Mouse (Mus musculus) ES-Bruce4 (cell line): ENCODE measurements around the gene Tmem198b. TPM values are rescaled to one million over a fixed set of nuclear protein-coding genes. Genes with fewer than 3 reads are reported as not detected.

Experiments
- H3K27ac ChIP-seq: 2 replicates; pipeline ENCODE4 v1.5.1; 2012; ENCODE audit warnings: low read length, inconsistent platforms; ENCODE audit not compliant: insufficient read depth
- H3K27me3 ChIP-seq: 2 replicates; pipeline ENCODE4 v1.6.1; 2012; ENCODE audit warnings: mild to moderate bottlenecking, low read length, inconsistent platforms; ENCODE audit not compliant: control insufficient read depth, poor library complexity, insufficient read depth, severe bottlenecking
- H3K36me3 ChIP-seq: 2 replicates; pipeline ENCODE4 v1.6.1; 2012; ENCODE audit warnings: inconsistent platforms, mild to moderate bottlenecking, low read length, moderate library complexity; ENCODE audit not compliant: control insufficient read depth, poor library complexity, insufficient read depth, severe bottlenecking
- H3K4me1 ChIP-seq: one replicate; pipeline ENCODE4 v1.8.1; 2011; ENCODE audit warnings: low read length; ENCODE audit not compliant: control insufficient read depth, insufficient read depth
- H3K4me3 ChIP-seq: 2 replicates; pipeline ENCODE4 v1.5.1; 2011; ENCODE audit warnings: low read depth, mild to moderate bottlenecking, low read length
- H3K9ac ChIP-seq: 2 replicates; pipeline ENCODE4 v1.6.1; 2012; ENCODE audit warnings: low read depth, mild to moderate bottlenecking, inconsistent platforms; ENCODE audit not compliant: poor library complexity, severe bottlenecking
- H3K9me3 ChIP-seq: replicated peaks from 2 replicates; pipeline ENCODE4 v1.6.1; 2012; ENCODE audit warnings: mild to moderate bottlenecking, low read length, inconsistent platforms; ENCODE audit not compliant: control insufficient read depth, poor library complexity, insufficient read depth, severe bottlenecking
- CTCF ChIP-seq: IDR thresholded peaks from one replicate; pipeline ENCODE4 v1.8.1; 2011; ENCODE audit warnings: low read depth, low read length
- EP300 ChIP-seq: IDR thresholded peaks from 2 replicates; pipeline ENCODE4 v1.6.1; 2011; ENCODE audit warnings: low read depth, low read length; ENCODE audit not compliant: insufficient read depth
- POLR2A ChIP-seq: IDR thresholded peaks from one replicate; pipeline ENCODE4 v1.8.1; 2011; ENCODE audit warnings: low read length; ENCODE audit not compliant: insufficient read depth
- polyA plus RNA-seq: library from polyadenylated mRNA; stranded (reverse); fragments of >200 nt; gene quantifications from 2 replicates; pipeline ENCODE4 v1.2.4, GENCODE M21; 2011; ENCODE audit warnings: low read depth; ENCODE audit not compliant: missing spikeins, insufficient read depth, insufficient read length

Tmem198b gene
- polyA plus RNA-seq, 1 experiment, result 12.3 TPM

DNA sequence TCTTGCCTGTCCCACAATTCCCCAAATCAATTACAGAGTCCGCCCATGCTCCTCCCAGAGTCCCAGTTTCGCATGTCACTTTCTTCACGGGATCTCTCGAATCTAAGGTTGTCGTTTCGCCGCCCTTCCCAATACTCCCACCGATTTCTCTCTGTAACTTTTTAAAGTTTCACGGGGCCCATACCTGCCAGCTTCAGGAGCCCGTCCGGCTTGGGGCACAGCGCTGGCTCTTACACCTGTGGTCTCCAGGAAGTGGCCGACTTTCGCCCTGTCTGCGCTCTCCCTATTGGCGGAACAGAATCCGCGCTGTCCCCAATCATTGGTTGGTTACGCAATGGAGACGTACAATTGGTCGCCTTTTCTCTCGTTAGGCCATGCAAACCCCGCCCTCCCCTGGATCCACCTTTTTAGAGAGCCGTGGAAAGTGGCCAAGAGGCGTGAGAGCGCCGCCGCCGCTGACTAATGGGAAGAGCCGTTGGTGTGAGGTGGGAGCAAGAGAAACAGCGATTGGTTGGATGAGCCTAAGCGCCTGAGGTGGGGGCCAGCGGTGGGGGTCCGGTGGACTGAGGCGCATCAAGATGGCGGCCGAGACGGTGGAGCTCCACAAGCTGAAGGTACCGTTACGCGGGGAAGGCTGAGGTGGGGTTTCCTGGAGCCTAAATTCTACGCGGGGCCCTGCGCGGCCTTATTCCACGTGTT is 17.3 kb upstream of the Tmem198b start, which contains the start of gene Ormdl2:
TSS of gene Ormdl2 (minus strand) at position 288 of the 699 bp plus-strand sequence.
- Histone ChIP-seq H3K9ac (peak within 1 kb of the TSS; percentile 98), H3K27me3 (no peaks in the 10 kb centered on the region), H3K4me3 (peak within 1 kb of the TSS; percentile 100), H3K4me1 (no peaks in the 10 kb centered on the region), H3K27ac (peak within 1 kb of the TSS; percentile 28; the same call in 1 of the 2 replicates), H3K36me3 (peaks cover 37% of the 10 kb centered on the region), H3K9me3 (no peaks in the 10 kb centered on the region)
- TF ChIP-seq CTCF, result no peak
- TF ChIP-seq POLR2A, result peak; percentile 63
- TF ChIP-seq EP300, result no peak

- H3K27ac ChIP-seq, result no peak overlapping the region
- peaks cover 41% of the 10 kb centered on the region for H3K36me3 ChIP-seq
- TF ChIP-seq EP300, result no peak
- TF ChIP-seq POLR2A, result no peak
- TF ChIP-seq CTCF, result no peak
- 0 out of 2 replicates have a peak overlapping the region, but pooled peaks have one; percentile 65 for H3K9ac ChIP-seq
- H3K9me3 ChIP-seq, result no peaks in the 10 kb centered on the region
- H3K27me3 ChIP-seq, result no peaks in the 10 kb centered on the region
- H3K4me1 ChIP-seq, result no peaks in the 10 kb centered on the region
- H3K4me3 ChIP-seq, result no peak overlapping the region
Observed at GRCm38 (mm10) chr10:128820217-128820616, 16.0 kb upstream of the Tmem198b start.

DNA sequence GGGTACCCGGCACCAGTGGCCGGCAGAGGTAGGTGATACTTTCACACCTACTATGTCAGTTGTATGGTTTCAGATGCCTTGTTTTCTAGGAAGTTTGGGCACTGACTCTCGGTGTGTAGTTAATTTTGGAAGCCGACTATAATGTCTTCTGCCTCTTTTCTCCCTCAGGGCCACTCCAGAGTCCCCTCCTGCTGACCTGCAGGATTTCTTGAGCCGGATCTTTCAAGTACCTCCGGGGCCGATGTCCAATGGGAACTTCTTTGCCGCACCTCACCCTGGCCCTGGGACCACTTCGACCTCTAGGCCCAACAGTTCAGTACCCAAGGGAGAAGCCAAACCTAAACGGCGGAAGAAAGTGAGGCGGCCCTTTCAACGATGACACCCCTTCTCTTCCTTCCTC is 12.9 kb upstream of the Tmem198b start, which contains the start of gene Sarnp:
TSS of gene Sarnp (plus strand) at position 301 of the 400 bp plus-strand sequence.
- no peak for TF ChIP-seq POLR2A
- TF ChIP-seq CTCF, result no peak
- no peak for TF ChIP-seq EP300
- Histone ChIP-seq H3K9me3 (no peaks in the 10 kb centered on the region), H3K27me3 (no peaks in the 10 kb centered on the region), H3K4me1 (no peaks in the 10 kb centered on the region), H3K9ac (no peak within 1 kb of the TSS), H3K4me3 (no peak within 1 kb of the TSS), H3K27ac (no peak within 1 kb of the TSS), H3K36me3 (peaks cover 49% of the 10 kb centered on the region)

DNA sequence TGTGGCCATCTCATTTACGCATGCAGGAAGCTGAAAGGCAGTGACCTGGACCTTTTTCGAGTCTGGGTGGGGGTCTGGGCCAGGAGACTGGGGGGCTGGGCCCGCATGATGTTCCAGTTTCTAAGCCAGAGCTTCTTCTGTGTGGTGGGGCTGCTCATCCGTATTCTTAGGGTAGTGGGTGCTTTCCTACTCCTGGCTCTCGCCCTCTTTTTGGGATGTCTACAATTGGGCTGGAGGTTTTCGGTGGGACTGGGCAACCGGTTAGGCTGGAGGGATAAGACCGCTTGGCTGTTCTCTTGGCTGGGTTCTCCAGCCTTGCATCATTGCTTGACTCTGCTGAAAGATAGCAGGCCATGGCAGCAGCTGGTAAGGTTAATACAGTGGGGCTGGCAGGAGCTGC is 2.8 kb upstream of the Tmem198b start:
- Histone ChIP-seq H3K27ac (no peak overlapping the region), H3K27me3 (no peaks in the 10 kb centered on the region), H3K9ac (no peak overlapping the region), H3K9me3 (no peaks in the 10 kb centered on the region), H3K36me3 (no peaks in the 10 kb centered on the region), H3K4me1 (no peaks in the 10 kb centered on the region), H3K4me3 (no peak overlapping the region)
- TF ChIP-seq CTCF (no peak), POLR2A (no peak), EP300 (no peak)

GRCm38 (mm10) chr10:128806086-128806485 is 1.9 kb upstream of the Tmem198b start:
- Histone ChIP-seq H3K27me3 (no peaks in the 10 kb centered on the region), H3K36me3 (no peaks in the 10 kb centered on the region), H3K4me3 (peak overlapping the region; percentile 83), H3K27ac (no peak overlapping the region), H3K4me1 (no peaks in the 10 kb centered on the region), H3K9ac (peak overlapping the region; percentile 80), H3K9me3 (no peaks in the 10 kb centered on the region)
- no peak for TF ChIP-seq CTCF
- TF ChIP-seq EP300, result no peak
- no peak for TF ChIP-seq POLR2A

DNA sequence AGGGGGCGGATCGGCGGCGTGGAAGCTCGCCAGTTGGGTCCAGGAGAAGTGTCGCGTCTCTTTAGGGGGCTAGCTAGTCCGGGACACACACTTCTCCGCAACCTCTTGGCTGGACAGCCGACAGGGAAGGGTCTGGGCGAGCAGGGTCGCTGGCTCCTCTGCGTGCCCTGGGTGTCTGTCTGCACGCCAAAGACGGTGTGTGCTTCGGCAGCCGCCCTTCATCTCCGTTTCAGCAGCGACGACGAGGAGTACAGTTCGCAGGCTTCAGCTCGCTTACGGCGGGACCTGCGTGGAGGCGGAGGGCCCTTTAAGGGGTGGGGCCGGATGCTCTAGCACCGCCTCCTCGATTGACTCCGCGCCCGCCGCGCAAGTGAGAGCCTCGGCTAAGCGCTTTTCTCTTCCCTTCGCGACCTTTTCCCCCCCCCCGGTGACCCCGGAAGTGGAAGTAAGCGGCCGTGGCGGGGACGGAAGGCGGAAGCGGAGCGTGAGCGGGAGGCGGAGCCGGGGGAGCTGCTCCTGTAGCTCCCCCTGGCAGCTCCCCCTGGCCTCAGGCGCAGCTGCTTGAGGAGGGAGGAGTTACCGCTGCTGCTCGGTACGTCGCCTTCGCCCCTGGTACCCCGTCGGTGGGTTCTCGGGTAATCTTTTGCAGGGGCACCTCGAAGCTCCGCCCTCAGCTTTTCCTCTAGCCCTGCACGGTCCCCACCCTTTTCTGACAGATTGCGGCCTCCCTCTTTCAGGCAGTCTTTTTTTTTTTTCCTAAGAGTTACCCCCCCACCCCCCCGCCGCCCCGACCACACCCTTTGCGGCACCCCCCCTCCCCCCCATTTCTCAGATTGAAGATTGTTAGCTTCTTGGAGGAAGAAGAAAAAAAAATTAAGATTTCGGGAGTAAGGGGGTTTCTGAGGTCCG is 1.2 kb upstream of the Tmem198b start:
- TF ChIP-seq POLR2A, result no peak
- Histone ChIP-seq H3K36me3 (no peaks in the 10 kb centered on the region), H3K4me1 (no peaks in the 10 kb centered on the region), H3K9me3 (no peaks in the 10 kb centered on the region), H3K27ac (peak overlapping the region; percentile 16), H3K27me3 (no peaks in the 10 kb centered on the region), H3K4me3 (peak overlapping the region; percentile 83), H3K9ac (peak overlapping the region; percentile 80)
